Mouse (Mus musculus) liver (tissue): ENCODE measurements around the gene Col9a2.

Experiments used
- DNase-seq: peaks from one replicate; pipeline ENCODE4 v3.0.0-alpha.2; 2020; ENCODE audit warnings: mixed read lengths

Col9a2 gene

GRCm38 (mm10) chr4:121084506-121084905 lies 45.3 kb downstream of the Col9a2 start:
- DNase-seq, result no peak

GRCm38 (mm10) chr4:121088696-121089095 lies 49.5 kb downstream of the Col9a2 start:
- DNase-seq, result no peak

GRCm38 (mm10) chr4:121090211-121090610 lies 51.0 kb downstream of the Col9a2 start:
- no peak for DNase-seq

GRCm38 (mm10) chr4:121097650-121098378 lies 58.6 kb downstream of the Col9a2 start, which contains the start of gene Zmpste24:
Zmpste24 (minus strand) TSS chr4:121098241.
- peak; percentile 83 for DNase-seq

- DNase-seq, result no peak
Measured at GRCm38 (mm10) chr4:121103304-121103703, 64.1 kb downstream of the Col9a2 start.
